Mouse (Mus musculus) mesoderm, embryonic 11.5 days (tissue): ENCODE data around the gene Fndc1.

ENCODE experiments used
- DNase-seq: peaks from one replicate; pipeline ENCODE4 v3.0.0-alpha.2; 2012; ENCODE audit warnings: low read depth, low spot score

The Fndc1 gene

DNA sequence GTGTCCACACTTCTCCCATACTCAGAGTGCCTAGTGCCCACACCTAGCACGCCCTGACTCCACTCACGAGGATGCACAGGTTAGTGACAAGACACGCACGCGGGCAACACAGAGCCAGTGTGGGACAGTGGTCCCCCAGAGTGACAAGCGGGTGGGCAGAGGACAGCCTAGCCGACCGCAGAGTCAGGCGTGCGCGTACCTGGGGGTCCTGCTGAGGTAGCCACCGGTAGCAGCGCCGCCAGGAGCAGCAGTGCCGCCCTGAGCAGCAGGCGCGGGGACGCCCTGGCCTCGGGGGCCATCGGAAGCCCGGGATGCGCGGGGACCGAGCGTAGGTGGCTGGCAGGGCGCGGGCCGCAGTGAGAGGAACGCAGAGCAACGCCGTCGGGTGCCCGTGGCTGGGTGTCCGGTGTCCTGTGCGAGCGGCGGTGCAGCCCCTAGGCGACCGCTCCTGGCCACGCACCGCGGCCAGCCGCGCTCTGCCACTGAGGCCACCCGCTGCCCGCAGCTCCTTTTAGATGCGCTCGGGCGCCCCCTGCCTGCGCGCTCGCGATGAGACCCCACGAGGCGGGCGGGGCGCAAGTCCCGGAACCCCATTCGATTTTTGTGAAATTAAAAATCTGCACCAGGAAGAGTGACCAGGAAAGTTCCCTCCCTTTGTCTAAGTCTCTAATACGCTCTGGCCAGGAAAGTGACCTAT is at the start of gene Fndc1:
Gene Fndc1 (minus strand): TSS at position 484 of the 697 bp plus-strand sequence.
- DNase-seq, result peak; percentile 71

GRCm38 (mm10) chr17:7876541-7876940 is 49.4 kb upstream of the Fndc1 start:
- no peak for DNase-seq

DNA sequence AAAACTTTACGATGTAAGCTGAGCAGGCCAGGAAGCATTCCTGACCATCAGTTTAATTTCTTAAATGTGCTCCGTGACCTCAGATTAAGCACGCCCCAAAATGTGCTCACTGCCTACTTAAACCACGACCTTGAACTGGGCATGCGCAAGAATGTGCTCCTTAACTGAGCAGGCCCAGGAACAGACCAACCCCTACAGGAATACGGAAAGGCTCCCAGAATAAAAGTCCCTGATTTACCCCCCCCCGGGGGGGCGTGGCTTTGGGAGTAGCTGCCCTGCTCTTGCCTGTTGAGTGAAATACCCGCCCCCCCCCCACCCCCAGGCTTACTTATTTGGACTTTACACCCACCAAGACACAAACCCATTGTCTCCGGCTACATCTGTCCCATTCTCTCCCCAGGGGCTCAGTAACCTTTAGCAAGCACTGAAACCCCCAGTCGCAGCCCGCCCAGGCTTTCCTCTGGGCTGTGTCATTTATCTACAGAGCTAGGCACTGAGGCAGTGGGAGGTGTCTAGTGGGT is 48.9 kb upstream of the Fndc1 start:
- DNase-seq, result peak; percentile 75

- DNase-seq, result no peak
Observed at GRCm38 (mm10) chr17:7874776-7875531, 47.9 kb upstream of the Fndc1 start.

DNA sequence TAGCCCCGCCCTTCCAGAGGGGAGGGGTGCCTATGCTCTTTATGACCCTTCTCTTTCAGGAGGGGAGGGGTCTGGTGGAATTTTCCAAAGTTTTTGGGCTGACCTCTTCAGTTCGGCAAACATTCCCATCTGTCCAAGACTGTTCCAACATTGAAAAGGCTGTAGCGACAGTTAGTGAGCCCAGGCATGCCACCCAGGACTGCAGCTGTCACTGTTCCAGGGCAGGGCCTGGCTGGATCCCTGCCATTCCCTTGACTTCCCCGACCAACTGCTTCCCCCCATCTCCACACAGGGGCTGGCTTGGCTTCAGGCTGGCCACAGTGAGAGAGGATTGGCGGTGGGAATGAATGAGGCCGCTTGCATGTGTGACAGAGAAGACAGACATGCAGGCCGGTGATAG is 46.3 kb upstream of the Fndc1 start:
- DNase-seq, result no peak

DNA sequence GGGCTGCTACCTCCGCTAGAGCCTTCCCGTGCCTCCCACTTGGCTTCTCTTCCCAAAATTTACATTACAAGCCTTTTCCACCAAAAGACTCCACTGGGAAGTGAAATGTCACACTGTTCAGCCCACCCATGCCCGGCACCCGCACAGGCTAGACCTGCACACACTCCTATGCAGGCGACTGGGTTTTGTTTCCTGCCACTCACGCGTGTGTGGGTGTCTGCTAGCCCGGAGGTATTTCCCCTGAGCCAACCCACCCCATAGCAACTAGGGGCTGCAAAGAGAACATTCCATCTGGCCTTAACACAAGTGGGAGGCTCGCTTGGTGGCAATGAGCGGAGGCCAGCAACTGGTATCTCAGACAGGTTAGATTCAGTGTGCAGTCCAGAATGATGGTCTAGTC is 44.7 kb upstream of the Fndc1 start:
- DNase-seq, result no peak

GRCm38 (mm10) chr17:7870862-7871605 is 43.9 kb upstream of the Fndc1 start:
- DNase-seq, result no peak

DNA sequence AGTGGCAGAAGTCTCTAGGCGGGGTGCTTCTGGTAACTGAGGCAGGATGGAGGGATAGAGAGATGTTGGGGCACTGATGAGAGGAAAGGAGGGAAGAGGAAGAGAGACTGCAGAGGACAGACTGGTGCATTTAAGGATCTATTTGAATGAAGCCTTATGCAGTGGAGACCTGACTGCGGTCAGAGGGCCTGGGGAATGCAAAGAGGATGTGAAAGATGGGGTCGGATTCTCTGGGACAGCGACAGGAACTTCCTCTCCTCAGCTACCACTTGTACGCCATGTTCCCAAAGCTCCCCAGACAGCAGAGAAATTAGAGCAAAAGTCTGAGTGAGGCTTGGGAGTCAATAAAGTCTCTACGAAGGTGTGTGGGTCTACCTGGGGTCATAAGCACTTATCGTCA is 42.0 kb upstream of the Fndc1 start:
- DNase-seq, result no peak

GRCm38 (mm10) chr17:7868631-7869030 is 41.5 kb upstream of the Fndc1 start:
- peak; percentile 79 for DNase-seq

- peak; percentile 36 for DNase-seq
Observed at GRCm38 (mm10) chr17:7864740-7865139, 37.6 kb upstream of the Fndc1 start.

- peak; percentile 72 for DNase-seq
Observed at GRCm38 (mm10) chr17:7863745-7864144, 36.6 kb upstream of the Fndc1 start.

- no peak for DNase-seq
Observed at GRCm38 (mm10) chr17:7860845-7861360, 33.8 kb upstream of the Fndc1 start.

GRCm38 (mm10) chr17:7857658-7858057 is 30.6 kb upstream of the Fndc1 start:
- no peak for DNase-seq

GRCm38 (mm10) chr17:7855851-7856250 is 28.7 kb upstream of the Fndc1 start:
- DNase-seq, result no peak

- DNase-seq, result no peak
Observed at GRCm38 (mm10) chr17:7851979-7852378, 24.9 kb upstream of the Fndc1 start.

- no peak for DNase-seq
Observed at GRCm38 (mm10) chr17:7851527-7851926, 24.4 kb upstream of the Fndc1 start.

- DNase-seq, result no peak
Observed at GRCm38 (mm10) chr17:7850246-7850645, 23.1 kb upstream of the Fndc1 start.

GRCm38 (mm10) chr17:7840505-7841290 is 13.6 kb upstream of the Fndc1 start:
- no peak for DNase-seq

DNA sequence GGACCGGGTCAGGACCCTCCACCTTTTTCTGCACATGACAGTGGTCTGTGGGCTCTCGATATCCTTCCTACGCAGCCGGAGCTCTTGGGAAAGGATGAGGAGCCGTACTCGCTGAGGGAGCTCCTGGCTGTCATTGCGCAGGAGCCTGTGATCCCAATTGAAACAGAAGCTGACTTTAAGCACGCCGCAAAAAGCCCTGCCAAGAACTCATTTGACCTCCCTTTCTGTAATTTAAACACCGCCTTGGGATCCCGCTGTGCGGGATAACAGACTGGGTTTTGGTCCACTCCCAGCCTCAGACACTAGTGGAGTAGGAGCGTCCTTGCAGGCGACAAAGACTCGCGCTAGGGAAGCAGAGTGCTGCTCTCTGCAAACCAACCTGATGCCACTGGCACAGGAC is 484 bp upstream of the Fndc1 start:
- DNase-seq, result peak; percentile 13

GRCm38 (mm10) chr17:7825416-7825815 is 1.7 kb downstream of the Fndc1 start:
- no peak for DNase-seq

DNA sequence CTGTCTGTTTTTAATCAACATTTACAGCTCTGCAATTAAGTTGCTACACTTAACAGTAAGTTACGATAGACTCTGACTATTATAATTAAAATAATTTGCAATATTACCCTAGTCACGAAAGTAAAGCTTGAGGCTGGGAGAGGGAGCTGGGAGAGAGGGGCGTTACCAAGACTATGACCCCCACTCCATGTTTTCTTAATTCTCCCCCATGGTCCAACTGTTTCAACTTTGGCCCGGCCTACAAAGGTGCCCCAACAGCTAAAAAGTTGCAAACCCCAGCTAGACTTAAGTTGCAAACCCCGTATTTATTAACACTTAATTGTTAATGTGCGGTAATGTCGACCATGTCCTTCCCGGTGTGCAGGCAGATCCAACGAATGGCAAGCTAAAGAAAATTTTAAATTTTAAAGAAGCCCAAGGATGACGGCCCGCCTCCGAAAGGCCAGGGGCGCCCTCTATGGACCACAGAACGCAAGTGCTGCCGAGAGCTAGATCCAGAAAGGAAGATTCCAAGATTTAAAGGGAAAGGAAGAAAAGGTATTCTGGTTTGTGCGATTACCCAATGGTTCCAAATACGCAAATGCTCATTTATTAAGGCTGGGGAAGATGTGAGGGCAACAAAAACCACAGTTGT is 5.4 kb downstream of the Fndc1 start:
- peak; percentile 29 for DNase-seq
